Mouse (Mus musculus): ENCODE data around the gene Olfr894. TPM values are rescaled to one million over a fixed set of nuclear protein-coding genes. Genes with fewer than 3 reads are reported as not detected.
"Not testable (repeated sequence)": the region's sequence is repeated elsewhere in the genome, so short reads cannot be mapped to it uniquely, and the experiment has no call there.

The Olfr894 gene
- total RNA-seq (2017) = not detected in 2 replicates

- no peak for ATAC-seq (replicated peaks; ENCODE audit: low read depth, poor library complexity, severe bottlenecking)
Observed at GRCm38 (mm10) chr9:38217755-38218154, at the start of gene Olfr894. Gene Olfr894, plus strand, starts transcription at chr9:38218055.

DNA sequence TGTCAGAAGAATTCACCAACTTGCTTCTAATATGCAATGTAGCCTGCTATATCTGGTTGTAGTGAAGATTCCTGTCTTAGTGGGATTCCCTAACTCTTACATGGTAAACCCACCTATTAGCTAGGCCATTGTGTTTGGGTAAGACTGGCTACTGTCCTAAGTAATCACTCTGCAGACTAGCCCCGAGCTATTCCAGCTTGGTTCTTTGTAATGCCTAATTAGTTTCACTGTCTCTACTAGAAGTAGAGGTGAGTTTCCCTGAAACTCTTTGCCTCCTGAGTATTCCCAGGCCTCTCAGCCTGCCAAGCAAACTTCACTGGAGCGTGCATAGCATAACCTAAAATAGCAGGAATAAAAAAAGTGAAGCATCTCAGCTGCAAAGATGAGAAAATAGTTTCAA, 49.5 kb upstream of the Olfr894 start:
- ATAC-seq (replicated peaks; ENCODE audit: low read depth, poor library complexity, severe bottlenecking) = not testable (repeated sequence)

DNA sequence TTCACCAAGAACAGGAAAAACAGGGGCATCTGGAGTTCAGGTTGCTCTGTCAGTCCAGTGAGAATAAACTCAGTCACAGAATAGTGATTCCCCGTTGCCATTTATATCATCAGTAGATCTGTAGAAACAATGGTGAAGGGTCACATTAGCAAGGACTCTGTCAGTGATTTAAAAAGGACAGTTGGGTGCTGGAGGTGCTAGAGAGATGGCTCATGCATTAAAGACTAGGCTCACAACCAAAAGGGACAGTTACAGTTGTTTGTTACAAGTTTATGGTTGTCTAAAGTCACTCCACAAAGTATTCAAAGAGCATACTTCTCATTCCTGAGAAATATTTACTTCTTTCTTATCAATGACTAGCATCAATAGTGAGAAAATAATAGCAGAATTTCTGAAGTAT, 37.1 kb upstream of the Olfr894 start, which contains the start of gene Olfr891:
Olfr891 (minus strand) TSS at position 101 of the 400 bp plus-strand sequence.
- no peak for ATAC-seq (replicated peaks; ENCODE audit: low read depth, poor library complexity, severe bottlenecking)

DNA sequence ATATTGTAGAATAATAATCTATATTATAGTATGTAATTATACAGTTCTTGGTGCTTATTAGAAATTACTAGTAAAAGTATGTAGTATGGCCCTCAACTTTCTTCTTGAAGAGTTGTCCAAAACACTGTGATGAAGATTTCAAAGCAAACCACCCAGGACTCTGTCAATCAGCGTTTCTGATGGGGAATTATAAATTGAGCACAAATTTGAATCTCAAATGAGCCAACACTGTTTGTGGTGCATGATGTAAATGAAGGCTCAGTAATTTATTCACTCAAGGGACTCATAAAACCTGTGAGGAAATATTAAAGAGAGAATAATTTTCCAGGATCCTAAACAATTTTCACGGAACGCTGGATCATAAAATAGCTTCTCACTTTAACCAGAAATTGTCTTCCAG, 9.8 kb upstream of the Olfr894 start, which contains the start of gene Olfr893:
Olfr893 (plus strand) TSS at position 301 of the 400 bp plus-strand sequence.
- ATAC-seq (replicated peaks; ENCODE audit: low read depth, poor library complexity, severe bottlenecking) = no peak

- ATAC-seq (replicated peaks; ENCODE audit: low read depth, poor library complexity, severe bottlenecking) = no peak
Observed at GRCm38 (mm10) chr9:38252474-38252873, 34.6 kb downstream of the Olfr894 start, which contains the start of gene Olfr143. Gene Olfr143, plus strand, starts transcription at chr9:38252774.

DNA sequence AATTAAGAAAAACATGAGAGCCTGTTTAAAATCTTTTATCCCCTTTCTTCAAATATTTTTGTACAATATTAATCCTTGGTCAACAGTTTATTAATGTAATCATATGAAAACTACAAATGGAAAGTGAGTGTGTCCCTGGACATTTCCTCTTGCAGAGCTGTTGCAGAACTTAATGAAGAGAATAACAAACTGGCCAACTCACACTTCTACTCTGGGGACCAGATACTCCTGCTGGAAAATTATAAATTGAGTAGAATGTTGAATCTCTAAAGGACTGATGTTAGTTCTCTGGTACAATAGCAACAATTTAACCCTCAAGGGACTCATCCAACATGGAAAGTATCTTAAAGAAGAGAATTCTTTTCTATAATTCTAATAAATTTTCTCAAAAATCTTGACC, 49.7 kb downstream of the Olfr894 start, which contains the start of gene Olfr895:
Olfr895 (plus strand) TSS at position 301 of the 400 bp plus-strand sequence.
- ATAC-seq (replicated peaks; ENCODE audit: low read depth, poor library complexity, severe bottlenecking) = no peak

Other genes with a start within 250 kb of the Olfr894 start
- gene Olfr881, start 226.2 kb upstream of the Olfr894 start, total RNA-seq (2017) = not detected in 2 replicates
- gene Olfr883, start 192.2 kb upstream of the Olfr894 start, total RNA-seq (2017) = not detected in 2 replicates
- gene Olfr884, start 171.5 kb upstream of the Olfr894 start, total RNA-seq (2017) = not detected in 2 replicates
- not detected in 2 replicates for gene Olfr885, start 156.7 kb upstream of the Olfr894 start, total RNA-seq (2017)
- not detected in 2 replicates for gene Olfr887, start 134.0 kb upstream of the Olfr894 start, total RNA-seq (2017)
- gene Olfr888, start 109.9 kb upstream of the Olfr894 start, total RNA-seq (2017) = not detected in 2 replicates
- gene Olfr889, start 102.9 kb upstream of the Olfr894 start, total RNA-seq (2017) = 0.05 TPM in 1 of 2 replicates, not detected in the other
- gene Olfr890, start 75.5 kb upstream of the Olfr894 start, total RNA-seq (2017) = not detected in 2 replicates
- not detected in 2 replicates for gene Olfr891, start 37.2 kb upstream of the Olfr894 start, total RNA-seq (2017)
- gene Olfr893, start 9.7 kb upstream of the Olfr894 start, total RNA-seq (2017) = not detected in 2 replicates
- not detected in 2 replicates for gene Olfr143, start 34.7 kb downstream of the Olfr894 start, total RNA-seq (2017)
- not detected in 2 replicates for gene Olfr895, start 49.8 kb downstream of the Olfr894 start, total RNA-seq (2017)
- gene Olfr896-ps1, start 73.1 kb downstream of the Olfr894 start, total RNA-seq (2017) = not detected in 2 replicates
- gene Olfr25, start 111.0 kb downstream of the Olfr894 start, total RNA-seq (2017) = not detected in 2 replicates
- gene Olfr898, start 130.4 kb downstream of the Olfr894 start, total RNA-seq (2017) = not detected in 2 replicates
- gene Olfr250, start 148.8 kb downstream of the Olfr894 start, total RNA-seq (2017) = not detected in 2 replicates
- not detected in 2 replicates for gene Olfr251, start 159.0 kb downstream of the Olfr894 start, total RNA-seq (2017)
- gene Olfr147, start 183.6 kb downstream of the Olfr894 start, total RNA-seq (2017) = not detected in 2 replicates
- gene Olfr901, start 211.4 kb downstream of the Olfr894 start, total RNA-seq (2017) = not detected in 2 replicates
- gene Olfr902, start 229.6 kb downstream of the Olfr894 start, total RNA-seq (2017) = not detected in 2 replicates
- gene Olfr904, start 245.1 kb downstream of the Olfr894 start, total RNA-seq (2017) = not detected in 2 replicates